Mouse (Mus musculus) kidney, adult 10 weeks (tissue): ENCODE measurements around the gene Wdr46. TPM values are rescaled to one million over a fixed set of nuclear protein-coding genes. Genes with fewer than 3 reads are reported as not detected.

Source experiments
- polyA plus RNA-seq: library from polyadenylated mRNA; stranded (reverse); fragments of 350-450 nt; fragmentation: Illumina TruSeq; extraction: RNeasy Lipid Tissue Mini Kit (QIAGEN cat#74804); gene quantifications from one replicate; pipeline ENCODE4 v1.2.3, GENCODE M21; 2014; ENCODE audit warnings: low read depth, low replicate concordance

Wdr46 gene
- polyA plus RNA-seq: 0.24 TPM

GRCm38 (mm10) chr17:33940206-33940805 is at the start of gene Wdr46, which contains the start of gene Pfdn6:
Wdr46 (plus strand) TSS chr17:33940660.
Pfdn6 (minus strand) TSS chr17:33940343.

DNA sequence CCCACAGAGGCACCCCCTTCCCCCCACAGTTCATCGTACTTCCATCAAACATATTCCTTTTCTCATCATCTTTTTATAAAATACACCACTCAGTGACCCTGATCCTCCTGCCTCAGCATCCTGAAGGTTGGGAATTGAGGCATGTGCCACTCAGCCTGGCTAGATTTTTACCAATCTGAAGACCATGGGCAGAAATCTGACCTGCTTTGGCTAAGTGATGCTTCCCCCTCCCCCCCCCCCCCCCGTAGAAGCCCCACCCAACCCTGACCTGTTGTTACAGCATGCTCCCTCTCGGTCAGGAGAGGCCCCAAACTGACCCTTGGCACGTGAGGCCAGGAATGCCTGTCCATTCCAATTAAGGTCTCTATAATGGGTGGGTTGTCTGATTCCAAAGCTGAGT is 35.6 kb upstream of the Wdr46 start, which contains the start of gene Platr17:
TSS of gene Platr17 (plus strand) at position 301 of the 400 bp plus-strand sequence.

GRCm38 (mm10) chr17:33909077-33909868 is 31.2 kb upstream of the Wdr46 start, which contains the start of gene Daxx:
Daxx (plus strand) TSS chr17:33909414.

DNA sequence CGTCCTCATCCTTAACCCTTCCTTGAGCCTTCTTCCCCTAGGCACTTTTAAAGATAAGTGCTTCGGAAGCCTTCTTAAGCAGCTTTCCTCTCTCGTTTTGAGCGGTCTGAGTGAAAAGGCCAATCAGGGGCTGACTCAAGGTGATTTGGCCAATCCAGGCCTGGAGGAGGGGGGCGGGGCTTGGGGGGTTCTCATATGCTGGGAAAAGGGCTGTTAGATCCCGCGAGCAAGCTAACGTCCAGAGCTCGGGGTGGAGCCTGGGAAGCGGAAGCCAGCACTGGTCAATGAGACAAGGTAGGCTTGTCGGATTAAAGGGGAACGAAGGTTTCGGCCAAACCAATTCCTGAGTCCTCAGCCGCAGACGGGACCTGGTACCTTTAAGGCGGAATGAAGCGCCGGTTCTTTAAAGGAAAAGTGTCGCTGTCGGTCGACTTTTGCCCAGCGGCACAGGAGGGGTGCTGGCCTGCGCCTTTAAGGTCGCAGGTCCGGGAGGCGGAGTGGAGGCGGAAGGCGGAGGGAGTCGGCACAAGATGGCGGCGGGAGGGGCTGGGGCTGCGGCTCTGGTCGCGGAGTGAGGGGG is 24.7 kb upstream of the Wdr46 start, which contains the start of the genes Tapbp and Zbtb22:
TSS of gene Tapbp (plus strand) at position 229 of the 580 bp plus-strand sequence.
TSS of gene Zbtb22 (plus strand) at position 234 of the 580 bp plus-strand sequence.

GRCm38 (mm10) chr17:33929371-33930279 is 10.8 kb upstream of the Wdr46 start, which contains the start of gene Rgl2:
Rgl2 (plus strand) TSS chr17:33929543.

DNA sequence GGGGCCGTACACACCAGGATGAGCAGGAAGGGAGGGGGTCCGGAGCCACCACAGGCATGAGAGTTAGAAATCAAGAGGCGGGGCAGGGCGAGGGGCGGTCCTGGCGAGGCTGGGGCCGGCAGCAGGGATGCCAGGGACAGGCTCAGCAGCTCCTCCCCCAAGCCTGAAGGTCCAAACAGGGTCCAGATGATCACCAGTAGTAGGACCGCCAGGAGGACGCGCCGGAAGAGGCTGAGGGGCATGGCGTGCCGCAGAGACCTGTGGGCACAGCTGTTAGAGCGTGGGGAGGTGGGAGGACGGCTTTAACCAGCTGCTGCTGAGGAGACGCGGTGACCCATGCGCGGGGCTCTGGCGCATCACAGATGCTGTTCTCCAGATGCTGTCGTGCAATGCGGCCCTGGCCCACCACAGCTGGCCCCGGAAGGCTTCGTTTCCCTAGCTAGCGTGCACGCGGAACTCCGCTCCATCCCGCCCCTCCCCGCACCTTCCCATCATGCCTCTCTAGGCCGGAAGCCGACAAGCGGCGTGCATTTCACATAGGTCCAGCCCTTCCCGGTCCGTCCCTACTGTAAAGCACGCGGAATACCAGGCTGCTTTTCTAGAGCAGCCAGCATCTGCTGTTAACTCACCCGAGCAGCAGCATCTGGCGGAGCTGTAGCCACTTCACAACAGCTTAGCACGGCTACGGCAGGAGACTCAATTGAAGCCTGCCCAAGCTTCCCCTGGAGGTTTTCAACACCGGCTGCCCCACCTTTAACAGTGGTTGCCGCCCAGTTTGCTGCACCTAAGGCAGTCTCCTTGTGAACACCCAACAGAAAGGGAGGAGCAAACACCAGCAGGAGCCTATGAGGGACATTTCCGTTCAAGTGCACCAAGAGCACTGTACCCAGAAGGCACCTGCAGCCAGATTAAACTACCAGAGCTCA is 10.8 kb downstream of the Wdr46 start, which contains the start of gene B3galt4:
TSS of gene B3galt4 (minus strand) at position 468 of the 926 bp plus-strand sequence.

GRCm38 (mm10) chr17:33955555-33956214 is 15.2 kb downstream of the Wdr46 start, which contains the start of the genes Vps52 and Rps18:
Vps52 (plus strand) TSS chr17:33955812.
Rps18 (minus strand) TSS chr17:33956001.

Other genes with a start within 250 kb of the Wdr46 start
- 18.5 TPM for gene March2, start 222.0 kb upstream of the Wdr46 start, polyA plus RNA-seq
- 15.2 TPM for gene Rab11b, start 180.1 kb upstream of the Wdr46 start, polyA plus RNA-seq
- 1.4 TPM for gene Angptl4, start 158.8 kb upstream of the Wdr46 start, polyA plus RNA-seq
- 10.2 TPM for gene Kank3, start 130.1 kb upstream of the Wdr46 start, polyA plus RNA-seq
- 57.1 TPM for gene Rps28, start 116.1 kb upstream of the Wdr46 start, polyA plus RNA-seq
- gene Ndufa7, start 116.1 kb upstream of the Wdr46 start, polyA plus RNA-seq: 17.8 TPM
- 6.0 TPM for gene Cd320, start 97.6 kb upstream of the Wdr46 start, polyA plus RNA-seq
- gene Gm7029, start 66.8 kb upstream of the Wdr46 start, polyA plus RNA-seq: not detected
- gene Kifc1, start 50.0 kb upstream of the Wdr46 start, polyA plus RNA-seq: not detected
- not detected for gene Platr17, start 35.5 kb upstream of the Wdr46 start, polyA plus RNA-seq
- 5.0 TPM for gene Daxx, start 31.2 kb upstream of the Wdr46 start, polyA plus RNA-seq
- 17.3 TPM for gene Tapbp, start 24.8 kb upstream of the Wdr46 start, polyA plus RNA-seq
- gene Zbtb22, start 24.8 kb upstream of the Wdr46 start, polyA plus RNA-seq: 1.3 TPM
- 1.6 TPM for gene Rgl2, start 11.1 kb upstream of the Wdr46 start, polyA plus RNA-seq
- gene Pfdn6, start 317 bp upstream of the Wdr46 start, polyA plus RNA-seq: 15.7 TPM
- gene B3galt4, start 10.8 kb downstream of the Wdr46 start, polyA plus RNA-seq: not detected
- gene Vps52, start 15.2 kb downstream of the Wdr46 start, polyA plus RNA-seq: 2.9 TPM
- 17.5 TPM for gene Rps18, start 15.3 kb downstream of the Wdr46 start, polyA plus RNA-seq
- gene H2-K1, start 59.7 kb downstream of the Wdr46 start, polyA plus RNA-seq: 78.8 TPM
- gene Ring1, start 84.0 kb downstream of the Wdr46 start, polyA plus RNA-seq: 0.44 TPM
- 3.7 TPM for gene H2-Ke6, start 87.4 kb downstream of the Wdr46 start, polyA plus RNA-seq
- 0.73 TPM for gene Slc39a7, start 91.0 kb downstream of the Wdr46 start, polyA plus RNA-seq
- 0.77 TPM for gene Rxrb, start 91.2 kb downstream of the Wdr46 start, polyA plus RNA-seq
- gene Col11a2, start 98.8 kb downstream of the Wdr46 start, polyA plus RNA-seq: not detected
- not detected for gene H2-Oa, start 151.7 kb downstream of the Wdr46 start, polyA plus RNA-seq
- gene H2-DMa, start 178.9 kb downstream of the Wdr46 start, polyA plus RNA-seq: not detected
- gene Brd2, start 182.0 kb downstream of the Wdr46 start, polyA plus RNA-seq: 167 TPM
- gene H2-DMb2, start 202.6 kb downstream of the Wdr46 start, polyA plus RNA-seq: 0.44 TPM
- 7.9 TPM for gene H2-DMb1, start 212.4 kb downstream of the Wdr46 start, polyA plus RNA-seq
- 1.2 TPM for gene Tap1, start 246.9 kb downstream of the Wdr46 start, polyA plus RNA-seq
- gene Psmb9, start 247.1 kb downstream of the Wdr46 start, polyA plus RNA-seq: not detected